Mouse (Mus musculus) stomach, embryonic 14.5 days (tissue): Measurements from ENCODE around the gene Mapk8. TPM values are rescaled to one million over a fixed set of nuclear protein-coding genes. Genes with fewer than 3 reads are reported as not detected.

Experiments used
- ATAC-seq: fragments of 200-750 bp; cut with Nextera tagmentation; 2 replicates; pipeline ENCODE4 v1.8.0; 2017; ENCODE audit warnings: low read depth, moderate TSS enrichment; ENCODE audit not compliant: insufficient number of reproducible peaks, insufficient read depth, low FRiP score
- H3K27ac ChIP-seq: fragments of 300-500 bp; sonication (generic); 2 replicates; pipeline ENCODE4 v1.5.1; 2014; ENCODE audit warnings: mild to moderate bottlenecking, low read length, moderate library complexity, mixed read lengths
- H3K27me3 ChIP-seq: fragments of 300-500 bp; sonication (generic); 2 replicates; pipeline ENCODE4 v1.6.1; 2014; ENCODE audit warnings: low read length, control low read depth, mixed read lengths; ENCODE audit not compliant: control insufficient read depth, insufficient read depth
- H3K36me3 ChIP-seq: fragments of 300-500 bp; sonication (generic); 2 replicates; pipeline ENCODE4 v1.6.1; 2014; ENCODE audit warnings: mild to moderate bottlenecking, control low read depth, low read length, moderate library complexity, mixed read lengths; ENCODE audit not compliant: control insufficient read depth, insufficient read depth
- H3K4me1 ChIP-seq: fragments of 300-500 bp; sonication (generic); 2 replicates; pipeline ENCODE4 v1.6.1; 2014; ENCODE audit warnings: low read length, control low read depth, mixed read lengths; ENCODE audit not compliant: control insufficient read depth, insufficient read depth
- H3K4me2 ChIP-seq: fragments of 300-500 bp; sonication (generic); replicated peaks from 2 replicates; pipeline ENCODE4 v1.6.1; 2014; ENCODE audit warnings: low read depth, low read length, control low read depth
- H3K4me3 ChIP-seq: fragments of 300-500 bp; sonication (generic); 2 replicates; pipeline ENCODE4 v1.5.1; 2014; ENCODE audit warnings: low read depth, low read length, control low read depth
- H3K9ac ChIP-seq: fragments of 300-500 bp; sonication (generic); replicated peaks from 2 replicates; pipeline ENCODE4 v1.6.1; 2014; ENCODE audit warnings: low read depth, mild to moderate bottlenecking, control low read depth, low read length, moderate library complexity, mixed read lengths
- H3K9me3 ChIP-seq: fragments of 300-500 bp; sonication (generic); 2 replicates; pipeline ENCODE4 v1.6.1; 2016; ENCODE audit warnings: low read depth, low read length, control low read depth; ENCODE audit not compliant: control insufficient read depth
- WGBS: fragments of 180-500 bp; shearing (Covaris S2); extraction: QIAGEN DNeasy Blood & Tissue Kit; methylation state at CpG from one replicate; pipeline ENCODE4 v1.1.7; 2014; 5-methylcytosine and 5-hydroxymethylcytosine counted together
- polyA plus RNA-seq: library from polyadenylated mRNA; unstranded; fragments of >200 nt; fragmentation: Nextera tagmentation; extraction: Ambion mirVana; gene quantifications from 2 replicates; pipeline ENCODE4 v1.2.1, GENCODE M21; 2014

The Mapk8 gene
- polyA plus RNA-seq, 1 experiment from 2014 or later, result 24.2 TPM

DNA sequence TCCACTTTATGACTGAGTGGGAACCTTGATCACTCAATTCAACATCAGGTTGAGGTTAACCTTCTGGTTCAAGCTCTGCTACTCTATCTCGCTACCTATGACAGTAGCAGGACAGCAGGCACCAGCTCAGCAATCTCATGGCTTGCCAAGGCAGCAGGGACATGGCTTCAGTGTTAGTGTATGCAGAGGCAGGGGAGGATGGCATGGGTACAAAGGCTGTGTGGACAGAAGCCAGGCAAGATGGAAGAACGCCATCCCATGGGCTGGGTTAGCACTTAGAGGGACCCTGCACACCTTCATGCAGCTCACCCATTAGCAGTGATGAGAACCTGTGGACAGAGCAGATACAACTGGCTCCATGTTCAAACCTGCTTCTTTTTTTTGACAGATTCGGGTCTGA is 69.7 kb downstream of the Mapk8 start:
- 95% methylated on average over 3 of the region's 3 CpGs for WGBS
- ATAC-seq, result no peak
- no peaks in the 10 kb centered on the region for H3K27me3 ChIP-seq

DNA sequence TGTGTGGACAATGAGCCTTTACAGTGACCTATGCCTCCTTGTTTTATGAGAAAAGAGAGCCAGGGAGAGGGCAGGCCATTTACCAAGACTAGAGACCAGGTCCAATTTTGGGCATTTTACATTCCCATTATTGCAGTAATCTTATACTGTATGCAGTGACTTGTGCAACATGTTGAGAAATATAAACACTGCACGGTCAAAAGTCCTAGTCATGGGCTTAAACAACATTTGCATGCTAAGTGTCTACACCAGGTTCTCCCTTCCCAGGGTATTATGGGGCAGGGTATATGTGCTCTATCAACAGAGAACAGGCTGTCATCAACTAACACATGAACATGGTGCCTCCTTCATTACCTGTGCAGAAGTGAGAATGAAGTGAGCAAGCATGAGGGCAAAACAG is 72.9 kb downstream of the Mapk8 start:
- no peaks in the 10 kb centered on the region for H3K9me3 ChIP-seq
- ATAC-seq, result no peak
- no peaks in the 10 kb centered on the region for H3K4me1 ChIP-seq
- WGBS, result 60% methylated on average over 1 of the region's 1 CpGs
- H3K9ac ChIP-seq, result no peak overlapping the region
- H3K27me3 ChIP-seq, result no peaks in the 10 kb centered on the region
- H3K4me2 ChIP-seq, result no peak overlapping the region
- no peaks in the 10 kb centered on the region for H3K36me3 ChIP-seq
- no peak overlapping the region for H3K4me3 ChIP-seq
- no peak overlapping the region for H3K27ac ChIP-seq

More for the DNA sequence above, 69.7 kb downstream of the Mapk8 start:
- H3K4me2 ChIP-seq, result no peak overlapping the region
- no peaks in the 10 kb centered on the region for H3K9me3 ChIP-seq
- no peak overlapping the region for H3K4me3 ChIP-seq
- H3K27ac ChIP-seq, result no peak overlapping the region
- H3K4me1 ChIP-seq, result no peaks in the 10 kb centered on the region
- H3K36me3 ChIP-seq, result no peaks in the 10 kb centered on the region; the same call in 1 of the 2 replicates
- no peak overlapping the region for H3K9ac ChIP-seq

DNA sequence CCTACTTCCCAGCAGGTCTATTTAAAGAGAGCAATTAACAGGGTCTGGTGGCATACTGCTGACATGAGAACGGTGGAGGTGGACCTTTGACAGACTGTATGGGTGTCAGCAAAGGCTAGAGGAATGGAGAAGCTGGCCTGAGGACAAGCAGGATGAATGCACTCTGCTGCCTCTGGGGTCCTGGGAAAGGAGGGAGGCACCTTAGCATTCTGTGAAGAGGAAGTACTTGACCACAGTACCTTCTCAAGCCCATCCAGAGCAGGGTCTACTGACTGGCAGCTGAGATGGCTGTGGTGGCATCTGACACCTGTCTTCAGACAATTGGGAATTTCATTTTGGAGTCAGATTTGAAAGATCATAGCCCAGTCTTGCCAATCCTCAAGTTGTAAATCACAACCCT is 73.7 kb downstream of the Mapk8 start:
- no peak for ATAC-seq
- Histone ChIP-seq H3K27ac (no peak overlapping the region), H3K4me1 (no peaks in the 10 kb centered on the region), H3K4me2 (no peak overlapping the region), H3K9ac (no peak overlapping the region), H3K27me3 (no peaks in the 10 kb centered on the region), H3K36me3 (no peaks in the 10 kb centered on the region), H3K4me3 (no peak overlapping the region), H3K9me3 (no peaks in the 10 kb centered on the region)
- WGBS, result 43% methylated on average over 1 of the region's 1 CpGs

DNA sequence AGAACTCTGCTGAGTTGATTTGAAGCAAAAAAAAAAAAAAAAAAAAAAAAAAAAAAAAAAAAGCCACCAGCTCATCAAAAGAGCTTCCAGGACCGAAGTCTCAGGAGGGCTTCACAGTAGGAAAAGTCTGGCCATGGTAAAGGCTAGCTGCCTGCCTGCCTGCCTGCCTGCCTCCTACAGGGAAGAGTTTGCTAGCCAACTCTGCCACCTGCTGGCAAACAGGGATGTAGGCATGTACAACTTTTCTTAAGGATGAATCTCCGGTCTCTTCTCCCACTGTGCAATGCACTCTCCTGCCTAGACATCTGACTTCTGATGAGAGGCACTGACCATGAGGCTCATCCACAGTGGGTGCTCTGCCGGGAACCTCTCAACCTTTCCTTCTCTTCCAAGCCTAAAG is 75.7 kb downstream of the Mapk8 start:
- Histone ChIP-seq H3K4me3 (no peak overlapping the region), H3K9me3 (no peaks in the 10 kb centered on the region), H3K27me3 (no peaks in the 10 kb centered on the region), H3K9ac (no peak overlapping the region), H3K36me3 (no peaks in the 10 kb centered on the region), H3K4me2 (no peak overlapping the region), H3K27ac (no peak overlapping the region), H3K4me1 (no peaks in the 10 kb centered on the region)
- ATAC-seq, result peak; percentile 54; the same call in 1 of the 2 replicates
- 12% methylated on average over 3 of the region's 3 CpGs for WGBS

DNA sequence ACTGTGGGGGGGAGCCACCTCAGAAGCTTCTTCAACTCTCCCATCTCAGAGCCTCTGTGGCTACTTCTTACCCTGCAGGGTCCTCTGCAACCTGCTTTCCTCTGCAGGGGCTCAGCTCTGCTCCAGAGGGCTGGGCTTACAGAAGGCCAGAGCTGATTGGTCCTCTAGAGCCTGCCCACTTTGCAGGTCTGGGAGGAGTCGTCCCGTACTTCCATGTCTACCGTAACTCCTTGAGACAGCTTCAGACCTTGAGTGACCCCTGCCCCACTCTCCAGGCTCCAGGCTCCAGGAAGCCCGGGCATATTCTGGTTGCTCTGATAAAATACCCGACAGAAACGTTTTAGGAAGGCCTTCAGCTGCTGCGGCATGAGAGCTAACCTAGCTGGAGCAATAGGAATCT is 76.9 kb downstream of the Mapk8 start:
- 0 out of 2 replicates have a peak overlapping the region, but pooled peaks have one; percentile 8 for H3K4me2 ChIP-seq
- peak; percentile 73 for ATAC-seq
- WGBS, result 6% methylated on average over 7 of the region's 7 CpGs
- H3K4me3 ChIP-seq, result no peak overlapping the region
- no peaks in the 10 kb centered on the region for H3K4me1 ChIP-seq
- no peaks in the 10 kb centered on the region for H3K27me3 ChIP-seq
- H3K27ac ChIP-seq, result no peak overlapping the region
- H3K36me3 ChIP-seq, result no peaks in the 10 kb centered on the region
- no peak overlapping the region for H3K9ac ChIP-seq
- no peaks in the 10 kb centered on the region for H3K9me3 ChIP-seq

DNA sequence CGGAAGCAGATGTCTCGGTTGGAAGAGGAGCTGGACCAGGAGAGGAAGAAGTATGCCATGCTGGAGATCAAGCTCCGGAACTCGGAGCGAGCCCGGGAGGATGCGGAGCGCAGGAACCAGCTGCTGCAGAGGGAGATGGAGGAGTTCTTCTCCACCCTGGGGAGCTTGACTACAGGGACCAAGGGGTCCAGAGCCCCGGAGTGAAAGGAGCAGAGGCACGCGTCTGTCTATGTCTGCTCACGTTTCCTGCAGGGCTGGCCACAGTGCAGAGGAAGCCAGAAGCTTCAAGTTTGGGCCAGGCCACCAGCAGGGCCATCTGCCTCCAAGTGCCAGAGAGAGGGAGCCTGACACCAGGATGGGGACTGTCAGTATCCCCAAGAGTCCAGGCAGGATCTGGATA is 77.6 kb downstream of the Mapk8 start:
- Histone ChIP-seq H3K9me3 (no peaks in the 10 kb centered on the region), H3K4me3 (no peak overlapping the region), H3K4me1 (no peaks in the 10 kb centered on the region), H3K27ac (no peak overlapping the region), H3K9ac (no peak overlapping the region), H3K4me2 (no peak overlapping the region), H3K36me3 (no peaks in the 10 kb centered on the region), H3K27me3 (no peaks in the 10 kb centered on the region)
- 82% methylated on average over 12 of the region's 12 CpGs for WGBS
- no peak for ATAC-seq

DNA sequence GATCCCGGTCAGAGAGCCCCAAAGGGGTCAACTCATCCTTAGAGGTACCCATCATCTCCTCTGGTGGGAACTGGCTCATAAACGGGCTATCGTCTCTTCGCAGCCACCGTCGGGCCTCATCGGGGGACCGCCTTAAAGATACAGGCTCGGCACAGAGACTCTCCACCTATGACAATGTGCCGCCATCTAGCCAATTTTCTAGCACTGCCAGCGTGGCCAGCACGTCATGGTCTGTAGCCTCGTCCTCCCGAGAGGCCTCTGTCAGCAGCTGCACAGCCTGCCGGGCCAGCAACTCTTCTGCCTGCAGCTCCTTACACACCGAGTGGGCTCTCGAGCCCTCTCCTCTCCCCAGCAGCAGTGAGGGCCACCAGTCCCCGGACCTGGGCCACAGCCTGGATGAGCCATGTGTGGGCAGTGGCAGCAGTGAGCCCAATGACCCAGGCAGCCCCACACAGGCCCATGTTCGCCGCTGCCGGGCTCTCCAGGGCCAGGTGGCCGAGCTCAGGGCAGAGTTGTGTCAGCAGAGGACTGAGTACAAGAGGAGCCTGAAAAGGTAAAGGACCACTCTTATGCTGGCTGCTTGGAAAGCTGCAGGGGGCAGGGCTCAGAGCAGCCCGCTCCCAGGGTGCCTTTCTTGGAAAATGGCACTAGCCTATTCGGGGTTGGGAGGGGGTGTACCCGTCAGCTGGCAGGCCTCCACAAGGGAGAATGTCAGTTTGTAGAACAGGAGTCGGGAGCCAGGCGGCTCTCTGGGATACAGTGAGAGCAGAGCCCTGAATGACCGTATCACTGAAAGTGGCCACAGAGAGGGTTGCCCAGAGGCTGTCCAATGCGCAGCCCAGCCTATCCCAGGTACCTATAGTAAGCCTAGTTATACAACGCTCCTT is 79.8 kb downstream of the Mapk8 start:
- no peak overlapping the region for H3K4me3 ChIP-seq
- peaks cover 12% of the 10 kb centered on the region; the same call in 1 of the 2 replicates for H3K4me1 ChIP-seq
- H3K4me2 ChIP-seq, result no peak overlapping the region
- WGBS, result 83% methylated on average over 30 of the region's 30 CpGs
- H3K27ac ChIP-seq, result no peak overlapping the region
- no peaks in the 10 kb centered on the region for H3K9me3 ChIP-seq
- H3K36me3 ChIP-seq, result no peaks in the 10 kb centered on the region
- no peak for ATAC-seq
- no peaks in the 10 kb centered on the region for H3K27me3 ChIP-seq
- no peak overlapping the region for H3K9ac ChIP-seq

DNA sequence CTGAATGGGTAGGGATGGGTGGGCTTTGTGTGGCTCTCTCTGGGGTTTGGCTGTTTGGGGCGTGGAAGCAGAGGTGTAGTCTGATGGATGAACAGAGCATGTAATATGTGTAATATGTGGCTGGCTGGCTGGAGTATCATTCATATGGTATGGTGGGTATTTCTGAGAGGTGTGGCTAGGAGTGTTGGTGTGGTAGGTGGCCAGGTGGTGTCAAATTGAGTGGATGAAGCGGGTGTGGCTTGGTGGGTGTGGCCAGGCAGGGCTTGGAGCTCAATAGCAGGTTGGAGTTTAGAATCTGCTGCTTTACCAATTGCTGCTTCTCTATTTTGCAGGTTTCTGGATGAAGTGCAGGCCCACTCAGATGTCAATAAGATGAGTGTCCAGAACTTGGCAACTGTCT is 82.9 kb downstream of the Mapk8 start:
- ATAC-seq, result no peak
- Histone ChIP-seq H3K9me3 (no peaks in the 10 kb centered on the region), H3K4me2 (no peak overlapping the region), H3K27me3 (no peaks in the 10 kb centered on the region), H3K36me3 (no peaks in the 10 kb centered on the region), H3K4me3 (no peak overlapping the region), H3K9ac (no peak overlapping the region), H3K4me1 (peaks cover 12% of the 10 kb centered on the region; the same call in 1 of the 2 replicates), H3K27ac (no peak overlapping the region)
- 86% methylated on average over 2 of the region's 2 CpGs for WGBS
